Mouse (Mus musculus): Measurements from ENCODE around the gene Zbtb25. TPM values are rescaled to one million over a fixed set of nuclear protein-coding genes. Genes with fewer than 3 reads are reported as not detected.

Gene Zbtb25
- polyA plus RNA-seq, 1 experiment from 2014 or later = 20.5 TPM

DNA sequence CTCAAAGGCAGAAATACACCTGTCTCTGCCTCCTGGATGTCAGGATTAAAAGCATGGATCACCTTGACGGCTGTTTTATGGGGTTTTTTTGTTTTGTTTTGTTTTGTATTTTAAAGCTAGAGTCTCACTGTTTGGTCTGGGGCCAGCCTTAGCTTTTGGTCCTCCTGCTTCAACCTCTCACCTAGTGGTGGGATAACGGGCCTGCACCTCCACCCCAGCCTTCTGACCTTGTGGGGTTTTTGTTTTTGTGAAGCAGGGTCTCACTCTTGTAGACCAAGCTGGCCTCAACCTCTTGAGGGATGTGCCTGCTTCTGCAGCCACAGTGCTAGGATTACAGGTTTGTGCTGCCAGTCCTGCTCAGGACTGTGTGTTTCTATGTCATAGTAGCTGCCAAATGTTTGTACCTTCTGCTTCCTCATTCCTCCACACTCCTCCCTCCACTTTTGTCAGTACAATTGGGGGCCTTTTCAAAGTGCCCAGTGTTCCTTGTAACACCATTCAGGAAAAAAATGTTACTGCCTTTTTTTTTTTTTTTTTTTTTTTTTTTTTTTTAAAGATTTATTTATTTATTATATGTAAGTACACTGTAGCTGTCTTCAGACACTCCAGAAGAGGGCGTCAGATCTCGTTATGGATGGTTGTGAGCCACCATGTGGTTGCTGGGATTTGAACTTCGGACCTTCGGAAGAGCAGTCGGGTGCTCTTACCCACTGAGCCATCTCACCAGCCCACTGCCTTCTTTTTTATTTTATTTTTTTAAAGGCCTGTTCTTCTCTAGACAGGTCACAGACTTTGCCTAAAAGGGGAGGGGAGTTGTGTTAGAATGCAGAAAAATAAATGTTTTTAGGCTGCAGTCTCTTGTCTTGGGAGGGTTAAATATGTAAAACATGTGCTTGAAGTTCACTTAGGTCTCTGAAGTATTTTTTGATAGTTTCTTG is 3.7 kb upstream of the Zbtb25 start:
- no peak overlapping the region for H3K9ac ChIP-seq (ENCODE audit: low read depth, low read length)
- no peak overlapping the region; the same call in 1 of the 2 replicates for H3K4me2 ChIP-seq (replicated peaks; ENCODE audit: low read depth, low read length)
- 84% methylated on average over 5 of the region's 7 CpGs for WGBS
- peaks cover 27% of the 10 kb centered on the region for H3K4me1 ChIP-seq (ENCODE audit: control insufficient read depth, insufficient read depth, low read length)
- ATAC-seq (ENCODE audit: low FRiP score, low TSS enrichment) = no peak
- no peak overlapping the region for H3K4me3 ChIP-seq (ENCODE audit: low read length)
- H3K27ac ChIP-seq (ENCODE audit: low read depth, low read length) = no peak overlapping the region
- no peaks in the 10 kb centered on the region for H3K27me3 ChIP-seq (ENCODE audit: control insufficient read depth, insufficient read depth, low read length)
- no peaks in the 10 kb centered on the region for H3K36me3 ChIP-seq (ENCODE audit: control insufficient read depth, insufficient read depth, low read length)
- no peaks in the 10 kb centered on the region for H3K9me3 ChIP-seq (ENCODE audit: control insufficient read depth, low read length)

GRCm38 (mm10) chr12:76372046-76372445 is 2.6 kb upstream of the Zbtb25 start:
- no peaks in the 10 kb centered on the region for H3K27me3 ChIP-seq (ENCODE audit: control insufficient read depth, insufficient read depth, low read length)
- no peak for ATAC-seq (ENCODE audit: low FRiP score, low TSS enrichment)
- peaks cover 38% of the 10 kb centered on the region for H3K4me1 ChIP-seq (ENCODE audit: control insufficient read depth, insufficient read depth, low read length)
- no peaks in the 10 kb centered on the region for H3K9me3 ChIP-seq (ENCODE audit: control insufficient read depth, low read length)
- H3K9ac ChIP-seq (ENCODE audit: low read depth, low read length) = peak overlapping the region; percentile 99
- H3K4me2 ChIP-seq (replicated peaks; ENCODE audit: low read depth, low read length) = peak overlapping the region; percentile 73
- H3K27ac ChIP-seq (ENCODE audit: low read depth, low read length) = no peak overlapping the region
- WGBS = 34% methylated on average over 7 of the region's 7 CpGs
- H3K4me3 ChIP-seq (ENCODE audit: low read length) = peak overlapping the region; percentile 98
- no peaks in the 10 kb centered on the region for H3K36me3 ChIP-seq (ENCODE audit: control insufficient read depth, insufficient read depth, low read length)

- peak; percentile 70 for ATAC-seq (ENCODE audit: low FRiP score, low TSS enrichment)
- Histone ChIP-seq H3K36me3 (ENCODE audit: control insufficient read depth, insufficient read depth, low read length) (no peaks in the 10 kb centered on the region), H3K27me3 (ENCODE audit: control insufficient read depth, insufficient read depth, low read length) (no peaks in the 10 kb centered on the region), H3K27ac (ENCODE audit: low read depth, low read length) (peak overlapping the region; percentile 100), H3K4me3 (ENCODE audit: low read length) (peak overlapping the region; percentile 98), H3K9ac (ENCODE audit: low read depth, low read length) (peak overlapping the region; percentile 99), H3K4me2 (replicated peaks; ENCODE audit: low read depth, low read length) (peak overlapping the region; percentile 73), H3K4me1 (ENCODE audit: control insufficient read depth, insufficient read depth, low read length) (peaks cover 42% of the 10 kb centered on the region), H3K9me3 (ENCODE audit: control insufficient read depth, low read length) (no peaks in the 10 kb centered on the region)
- under 1% methylated on average over 63 of the region's 63 CpGs for WGBS
Observed at GRCm38 (mm10) chr12:76370831-76371571, 1.6 kb upstream of the Zbtb25 start.

- Histone ChIP-seq H3K4me2 (replicated peaks; ENCODE audit: low read depth, low read length) (peak within 1 kb of the TSS; percentile 73), H3K9ac (ENCODE audit: low read depth, low read length) (peak within 1 kb of the TSS; percentile 99), H3K27me3 (ENCODE audit: control insufficient read depth, insufficient read depth, low read length) (no peaks in the 10 kb centered on the region), H3K4me1 (ENCODE audit: control insufficient read depth, insufficient read depth, low read length) (peaks cover 42% of the 10 kb centered on the region), H3K36me3 (ENCODE audit: control insufficient read depth, insufficient read depth, low read length) (no peaks in the 10 kb centered on the region), H3K9me3 (ENCODE audit: control insufficient read depth, low read length) (no peaks in the 10 kb centered on the region), H3K4me3 (ENCODE audit: low read length) (peak within 1 kb of the TSS; percentile 98), H3K27ac (ENCODE audit: low read depth, low read length) (peak within 1 kb of the TSS; percentile 100)
- ATAC-seq (ENCODE audit: low FRiP score, low TSS enrichment) = peak; percentile 67
- under 1% methylated on average over 76 of the region's 99 CpGs for WGBS
Observed at GRCm38 (mm10) chr12:76369978-76370830, 802 bp upstream of the Zbtb25 start, which contains the start of gene Zbtb1. TSS of gene Zbtb1 (plus strand) at chr12:76370266.

- H3K27me3 ChIP-seq (ENCODE audit: control insufficient read depth, insufficient read depth, low read length) = no peaks in the 10 kb centered on the region
- H3K4me3 ChIP-seq (ENCODE audit: low read length) = peak overlapping the region; percentile 98
- peaks cover 38% of the 10 kb centered on the region for H3K4me1 ChIP-seq (ENCODE audit: control insufficient read depth, insufficient read depth, low read length)
- H3K36me3 ChIP-seq (ENCODE audit: control insufficient read depth, insufficient read depth, low read length) = no peaks in the 10 kb centered on the region
- H3K9me3 ChIP-seq (ENCODE audit: control insufficient read depth, low read length) = no peaks in the 10 kb centered on the region
- H3K4me2 ChIP-seq (replicated peaks; ENCODE audit: low read depth, low read length) = peak overlapping the region; percentile 73
- H3K9ac ChIP-seq (ENCODE audit: low read depth, low read length) = peak overlapping the region; percentile 99
- WGBS = under 1% methylated on average over 26 of the region's 26 CpGs
- ATAC-seq (ENCODE audit: low FRiP score, low TSS enrichment) = peak; percentile 17
- H3K27ac ChIP-seq (ENCODE audit: low read depth, low read length) = peak overlapping the region; percentile 100
Observed at GRCm38 (mm10) chr12:76368790-76369205, 604 bp downstream of the Zbtb25 start.

DNA sequence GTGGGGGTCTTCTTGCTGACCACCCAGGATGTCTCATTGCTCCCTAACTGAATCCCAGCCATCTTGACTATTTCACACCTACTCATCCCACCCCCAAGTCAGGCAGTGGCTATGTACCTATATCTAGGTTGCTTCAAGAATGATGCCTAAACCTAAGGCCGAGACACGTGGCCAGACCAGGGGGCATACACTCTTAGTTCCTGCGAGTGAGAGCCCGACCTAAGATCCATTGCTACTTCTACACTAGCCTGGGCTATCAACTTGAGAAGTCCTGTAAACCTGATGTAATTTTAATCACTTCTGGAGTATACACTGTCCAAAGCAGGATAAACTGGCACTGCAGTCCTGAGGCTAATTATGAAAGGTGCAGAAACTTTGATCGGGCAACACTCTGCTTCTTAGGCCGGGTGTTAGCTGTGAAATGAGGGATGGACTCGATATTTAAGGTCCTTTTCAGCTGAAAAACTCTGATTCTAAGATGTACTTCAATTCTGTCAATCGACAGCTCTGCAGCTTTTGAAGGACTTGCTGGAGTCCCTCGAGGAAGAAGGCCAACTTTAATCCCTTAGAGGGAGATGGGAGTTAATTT is 1.1 kb downstream of the Zbtb25 start:
- no peak for ATAC-seq (ENCODE audit: low FRiP score, low TSS enrichment)
- H3K4me2 ChIP-seq (replicated peaks; ENCODE audit: low read depth, low read length) = peak overlapping the region; percentile 73
- 4% methylated on average over 9 of the region's 9 CpGs for WGBS

DNA sequence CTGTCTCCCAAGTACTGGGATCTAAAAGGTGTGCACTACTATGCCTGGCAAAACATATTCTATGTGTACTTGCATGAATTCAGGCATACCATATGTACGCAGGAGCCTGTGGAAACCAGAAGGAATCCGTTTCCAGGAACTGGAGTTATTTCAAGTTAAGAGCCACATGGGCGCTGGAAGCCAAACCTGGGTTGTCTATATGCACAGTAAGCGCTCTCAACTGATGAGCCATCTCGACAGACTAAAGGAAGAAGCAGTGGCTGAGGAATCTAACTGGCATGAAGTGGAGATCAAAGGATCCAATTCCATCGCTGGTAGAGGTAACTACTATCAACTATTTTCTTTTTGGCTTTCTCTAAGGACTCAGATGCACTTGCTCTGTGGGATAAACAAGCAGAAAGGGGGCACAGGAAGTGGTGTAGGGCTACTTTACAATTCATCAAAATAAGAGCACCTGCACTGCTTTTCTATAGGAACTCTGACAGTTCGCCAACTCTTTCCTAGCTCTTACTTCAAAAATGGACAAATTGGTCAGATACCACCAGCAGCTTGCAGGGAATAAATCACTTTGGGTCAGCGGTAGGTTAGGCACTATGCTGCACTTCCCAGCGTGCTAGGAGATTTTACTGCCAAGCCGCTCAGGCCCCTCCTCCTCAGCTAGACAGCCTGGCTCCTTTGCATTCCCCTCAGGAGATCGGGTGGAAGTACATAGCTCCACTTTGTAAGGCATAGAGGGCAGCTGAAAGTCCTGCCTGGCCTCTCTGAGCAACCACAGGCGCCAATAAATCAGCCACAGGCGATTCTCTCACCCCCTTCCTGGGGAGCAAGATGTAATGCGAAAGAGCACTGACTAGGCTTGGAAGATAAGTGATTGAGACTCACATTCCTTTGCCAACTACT is 2.1 kb downstream of the Zbtb25 start:
- Histone ChIP-seq H3K36me3 (ENCODE audit: control insufficient read depth, insufficient read depth, low read length) (no peaks in the 10 kb centered on the region), H3K9ac (ENCODE audit: low read depth, low read length) (no peak overlapping the region; the same call in 1 of the 2 replicates), H3K9me3 (ENCODE audit: control insufficient read depth, low read length) (no peaks in the 10 kb centered on the region), H3K27me3 (ENCODE audit: control insufficient read depth, insufficient read depth, low read length) (no peaks in the 10 kb centered on the region), H3K4me3 (ENCODE audit: low read length) (peak overlapping the region; percentile 98; the same call in 1 of the 2 replicates), H3K4me1 (ENCODE audit: control insufficient read depth, insufficient read depth, low read length) (peaks cover 27% of the 10 kb centered on the region), H3K4me2 (replicated peaks; ENCODE audit: low read depth, low read length) (peak overlapping the region; percentile 73), H3K27ac (ENCODE audit: low read depth, low read length) (no peak overlapping the region; the same call in 1 of the 2 replicates)
- no peak for ATAC-seq (ENCODE audit: low FRiP score, low TSS enrichment)
- WGBS = 13% methylated on average over 14 of the region's 14 CpGs

More for the DNA sequence above, 1.1 kb downstream of the Zbtb25 start:
- peaks cover 35% of the 10 kb centered on the region for H3K4me1 ChIP-seq (ENCODE audit: control insufficient read depth, insufficient read depth, low read length)
- no peaks in the 10 kb centered on the region for H3K9me3 ChIP-seq (ENCODE audit: control insufficient read depth, low read length)
- H3K27ac ChIP-seq (ENCODE audit: low read depth, low read length) = peak overlapping the region; percentile 100; the same call in 1 of the 2 replicates
- H3K4me3 ChIP-seq (ENCODE audit: low read length) = peak overlapping the region; percentile 98
- no peaks in the 10 kb centered on the region for H3K36me3 ChIP-seq (ENCODE audit: control insufficient read depth, insufficient read depth, low read length)
- no peaks in the 10 kb centered on the region for H3K27me3 ChIP-seq (ENCODE audit: control insufficient read depth, insufficient read depth, low read length)
- peak overlapping the region; percentile 99 for H3K9ac ChIP-seq (ENCODE audit: low read depth, low read length)

All from kidney, embryonic 14.5 days (tissue).